Mouse (Mus musculus) telencephalon, adult 2 months (tissue): ENCODE data around the gene Fam173b.
"Not testable (repeated sequence)": the region's sequence is repeated elsewhere in the genome, so short reads cannot be mapped to it uniquely, and the experiment has no call there.

Source experiments
- DNase-seq: peaks from one replicate; pipeline ENCODE4 v3.0.0-alpha.2; 2011; ENCODE audit warnings: low read depth, low spot score

Fam173b gene

GRCm38 (mm10) chr15:31601646-31602374 is at the start of gene Fam173b, which contains the start of gene Cct5:
Gene Fam173b (plus strand): TSS chr15:31601852.
Gene Cct5 (minus strand): TSS chr15:31601804.
- peak; percentile 97 for DNase-seq

GRCm38 (mm10) chr15:31554855-31555254 is 46.8 kb upstream of the Fam173b start:
- DNase-seq, result no peak

DNA sequence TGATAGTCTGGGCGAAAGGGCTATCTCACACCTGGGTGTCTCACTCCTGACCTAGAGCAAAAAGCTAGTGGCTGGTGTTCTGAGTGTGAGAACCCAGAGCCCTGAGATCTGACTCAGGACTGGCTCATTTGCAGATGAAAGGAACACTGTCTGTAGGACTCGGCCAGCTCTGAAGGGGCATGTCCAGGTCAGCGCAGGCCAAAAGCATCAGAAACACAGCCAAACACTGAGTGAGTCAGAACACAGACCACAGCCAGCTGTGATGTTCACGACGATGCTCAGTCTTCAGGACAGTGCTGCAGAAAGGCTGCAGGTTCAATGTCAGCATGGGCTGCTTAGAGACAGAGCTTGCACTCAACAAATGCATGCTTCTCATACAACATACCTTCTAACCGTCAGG is 40.3 kb upstream of the Fam173b start:
- DNase-seq, result no peak

- DNase-seq, result no peak
Measured at GRCm38 (mm10) chr15:31561976-31562375, 39.7 kb upstream of the Fam173b start.

GRCm38 (mm10) chr15:31562847-31563246 is 38.8 kb upstream of the Fam173b start:
- DNase-seq, result no peak

- no peak for DNase-seq
Measured at GRCm38 (mm10) chr15:31563577-31564546, 37.8 kb upstream of the Fam173b start.

DNA sequence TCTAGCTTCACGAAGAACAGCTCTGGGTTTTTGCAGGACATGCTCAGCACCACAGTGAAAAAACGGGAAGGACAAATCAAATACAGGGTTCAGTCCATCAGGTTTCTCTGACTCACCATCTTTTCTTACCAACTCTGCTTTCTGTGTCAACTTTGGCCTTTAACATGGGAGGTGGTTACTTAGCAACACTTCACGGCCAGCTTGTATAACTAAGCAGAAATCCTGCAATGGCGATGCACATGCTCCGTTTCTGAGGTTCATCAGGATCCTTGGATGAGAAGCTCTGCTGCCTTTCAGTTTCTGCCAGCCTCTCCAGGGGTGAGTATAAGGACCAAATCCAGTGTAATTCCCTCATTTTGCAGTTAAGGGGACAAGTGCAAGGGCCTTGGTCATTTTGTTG is 36.5 kb upstream of the Fam173b start, which contains the start of gene Cmbl:
Gene Cmbl (plus strand): TSS at position 206 of the 400 bp plus-strand sequence.
- no peak for DNase-seq

- DNase-seq, result no peak
Measured at GRCm38 (mm10) chr15:31565786-31566185, 35.9 kb upstream of the Fam173b start.

DNA sequence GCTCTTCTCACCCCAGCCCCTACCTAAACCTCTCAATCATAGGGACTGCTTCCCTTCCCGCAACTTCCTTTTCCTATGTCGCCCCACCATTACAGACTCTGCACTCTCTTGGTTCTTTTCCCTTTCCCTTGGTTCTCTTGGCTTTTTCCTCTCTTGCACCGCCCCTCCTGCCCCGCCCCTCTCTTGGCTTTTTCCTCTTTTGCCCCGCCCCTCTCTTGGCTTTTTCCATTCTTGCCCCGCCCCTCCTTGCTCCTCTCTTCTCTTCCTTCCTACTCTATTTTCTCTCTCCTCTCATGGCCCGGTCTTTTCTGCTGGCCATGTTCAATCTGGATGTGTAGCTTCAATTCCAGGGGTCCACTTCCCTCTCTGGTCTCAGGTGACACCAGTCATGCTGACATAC is 34.2 kb upstream of the Fam173b start:
- no peak for DNase-seq

DNA sequence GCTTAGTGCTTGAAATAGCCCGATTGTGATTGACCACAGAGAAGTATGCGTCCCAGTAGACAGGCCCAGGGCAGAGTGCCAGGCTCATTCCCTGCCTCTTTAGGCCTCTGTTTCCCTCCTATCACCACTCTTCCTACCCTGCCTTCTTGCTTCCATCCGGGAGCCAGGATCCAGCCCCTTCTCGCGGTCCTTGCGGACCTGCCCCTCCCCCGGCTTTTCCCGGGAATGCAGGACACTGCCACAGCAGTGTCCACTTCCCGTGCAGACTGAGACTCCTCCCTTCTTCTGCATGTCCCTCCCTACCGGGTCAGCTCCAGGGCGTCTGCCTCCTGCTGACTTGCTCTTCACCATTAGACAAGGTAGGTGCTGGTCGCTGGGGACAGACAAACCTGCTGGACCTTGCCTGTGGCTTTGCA is 33.1 kb upstream of the Fam173b start:
- no peak for DNase-seq

DNA sequence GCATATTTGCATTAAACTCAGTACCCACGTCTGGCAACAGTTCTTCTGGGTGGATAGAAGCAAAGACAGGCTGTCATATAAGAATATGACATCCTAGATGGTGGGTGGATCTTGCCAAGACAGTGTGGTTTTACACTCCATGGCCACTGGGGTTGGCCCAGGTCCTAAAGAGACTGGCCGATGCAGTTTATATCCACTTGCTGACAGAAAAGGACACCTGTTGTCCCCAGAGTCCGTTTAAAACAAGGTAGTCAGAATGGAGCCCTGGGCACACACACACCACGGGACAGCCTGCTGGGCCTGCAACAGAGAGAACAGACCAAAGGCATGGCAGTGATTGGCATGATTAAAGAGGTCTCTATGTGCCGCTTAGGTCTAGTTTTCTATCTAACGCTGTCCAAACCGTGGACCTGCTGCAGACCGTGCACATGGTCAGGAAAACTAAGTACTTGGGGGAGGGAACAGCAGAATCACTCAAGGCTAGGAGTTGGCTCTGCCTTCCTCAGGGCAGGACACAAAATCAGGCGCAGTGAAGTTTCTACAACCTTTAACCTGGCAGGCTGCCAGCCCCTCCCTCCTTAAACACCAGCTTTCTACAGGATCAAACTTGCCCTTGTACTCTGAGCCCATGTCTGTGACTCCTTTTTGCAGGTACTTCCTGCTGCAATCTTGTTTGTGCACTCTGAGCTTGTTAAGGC is 32.2 kb upstream of the Fam173b start:
- no peak for DNase-seq

GRCm38 (mm10) chr15:31570959-31571358 is 30.7 kb upstream of the Fam173b start:
- DNase-seq, result no peak

DNA sequence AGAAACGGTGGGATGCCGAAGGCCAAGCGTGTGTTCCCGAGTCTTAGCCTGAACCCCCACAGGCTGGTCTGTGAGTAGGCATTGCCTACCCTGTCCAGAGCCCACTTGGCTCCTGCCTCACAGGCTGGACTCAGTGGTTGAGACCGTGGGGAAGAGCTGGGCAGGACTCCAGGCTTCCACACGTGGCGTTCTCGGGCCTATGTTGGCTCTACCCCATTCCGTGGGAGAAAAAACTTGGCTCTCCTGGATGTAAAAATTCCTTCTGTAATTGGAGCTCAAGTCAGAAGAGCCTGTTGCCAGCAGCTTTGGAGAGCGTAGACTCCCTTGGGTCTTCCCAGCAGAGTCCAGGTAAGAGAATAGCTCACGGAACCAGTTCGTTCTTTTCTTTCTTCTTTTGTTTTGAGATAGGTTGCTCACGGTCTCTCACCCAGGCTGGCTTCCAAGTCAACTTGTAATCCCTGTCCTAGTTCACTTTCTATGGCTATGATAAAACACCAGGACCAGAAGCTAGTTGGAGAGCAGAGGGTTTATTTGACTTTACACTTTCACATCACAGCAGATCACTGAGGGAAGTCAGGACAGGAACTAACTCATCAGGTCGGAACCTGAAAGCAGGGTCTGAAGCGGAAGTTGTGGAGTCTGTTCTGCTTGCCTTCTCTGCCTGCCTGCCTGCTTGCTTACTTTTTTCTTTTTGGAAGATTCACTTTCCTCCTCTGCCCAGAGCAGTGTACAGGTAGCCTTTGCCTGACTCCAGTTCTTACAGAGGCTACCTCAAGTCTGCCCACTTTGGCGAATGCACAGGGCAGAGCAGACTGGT is 29.5 kb upstream of the Fam173b start:
- peak; percentile 56 for DNase-seq

- DNase-seq, result no peak
Measured at GRCm38 (mm10) chr15:31573287-31573686, 28.4 kb upstream of the Fam173b start.

- no peak for DNase-seq
Measured at GRCm38 (mm10) chr15:31573692-31574091, 28.0 kb upstream of the Fam173b start.

DNA sequence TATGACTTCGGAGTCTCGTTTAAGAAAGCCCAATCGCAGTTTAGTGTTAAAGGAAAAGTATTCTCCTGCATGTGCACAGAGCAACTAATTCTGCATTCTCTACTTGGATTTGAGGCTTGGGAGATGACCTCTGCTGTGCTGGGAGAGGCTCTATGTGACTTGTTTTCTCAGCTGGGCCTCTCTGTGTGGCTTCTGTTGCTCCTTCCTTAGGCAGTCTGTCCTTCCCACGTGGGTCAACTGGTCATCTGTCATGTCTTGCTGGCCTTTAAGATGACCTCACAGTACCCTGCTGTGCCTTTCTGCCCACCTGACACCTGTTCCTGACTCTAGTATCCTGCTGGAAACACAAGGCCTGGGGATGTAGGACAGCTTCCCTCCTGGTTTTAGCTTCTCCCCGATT is 25.6 kb upstream of the Fam173b start:
- no peak for DNase-seq

DNA sequence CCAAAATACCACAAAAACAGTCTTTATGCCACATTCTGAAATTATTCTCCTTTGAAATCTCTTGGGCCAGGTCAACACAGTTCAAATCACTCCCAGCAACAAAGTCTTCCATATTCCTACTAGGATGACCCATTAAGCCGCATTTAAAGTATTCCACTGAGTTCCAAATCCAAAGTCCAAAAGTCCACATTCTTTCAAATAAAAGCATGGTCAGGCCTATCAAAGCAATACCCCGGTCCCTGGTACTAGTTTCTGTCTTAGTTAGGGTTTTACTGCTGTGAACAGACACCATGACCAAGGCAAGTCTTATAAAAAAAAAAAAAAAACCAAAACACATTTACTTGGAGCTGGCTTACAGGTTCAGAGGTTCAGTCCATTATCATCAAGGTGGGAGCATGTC is 20.6 kb upstream of the Fam173b start:
- DNase-seq, result not testable (repeated sequence)

- no peak for DNase-seq
Measured at GRCm38 (mm10) chr15:31583304-31584085, 18.2 kb upstream of the Fam173b start.

DNA sequence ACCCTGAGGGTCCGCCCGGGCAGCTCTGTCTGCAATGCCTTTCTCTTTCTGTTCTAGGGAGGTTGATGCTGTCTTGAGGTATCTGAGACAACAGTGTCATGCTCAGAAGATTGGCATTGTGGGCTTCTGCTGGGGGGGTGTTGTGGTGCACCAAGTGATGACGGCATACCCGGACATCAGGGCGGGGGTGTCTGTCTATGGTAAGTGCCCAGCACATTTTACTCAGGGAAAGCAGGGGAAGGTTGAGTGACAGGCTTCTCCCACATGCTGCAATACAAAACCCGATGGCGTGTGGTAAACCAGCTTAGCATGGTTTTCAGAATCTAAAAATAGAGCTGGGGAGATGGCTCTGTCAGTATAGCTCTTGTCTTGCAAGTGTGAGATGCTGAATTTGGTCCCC is 16.4 kb upstream of the Fam173b start:
- DNase-seq, result no peak

DNA sequence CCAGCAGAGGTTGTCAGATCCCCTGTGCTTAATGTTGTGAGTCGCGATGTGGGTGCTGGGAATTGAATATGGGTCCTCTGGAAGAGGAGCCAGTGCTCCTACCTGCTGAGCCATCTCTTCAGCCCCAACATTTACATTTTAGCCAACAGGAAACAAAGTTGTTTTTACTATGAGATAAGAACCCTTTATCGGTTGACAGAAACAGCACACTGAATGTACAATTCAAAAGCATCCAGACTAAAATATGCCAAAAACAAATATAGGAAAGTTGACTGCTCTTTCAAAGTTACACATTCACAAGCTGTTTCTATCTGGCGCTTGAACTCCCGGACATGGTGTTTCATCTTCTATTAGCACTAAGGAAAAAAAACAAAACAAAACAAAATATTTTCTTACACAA is 15.6 kb upstream of the Fam173b start:
- DNase-seq, result no peak
